Mouse (Mus musculus) small intestine, adult 2 months (tissue): ENCODE measurements around the gene Slc2a6.

Experiments used
- CTCF ChIP-seq: fragments of 200-500 bp; IDR thresholded peaks from 2 replicates; pipeline ENCODE4 v1.5.1; 2012; ENCODE audit warnings: low read depth, mild to moderate bottlenecking, control low read depth, inconsistent platforms, low read length, moderate library complexity, mixed read lengths; ENCODE audit not compliant: insufficient replicate concordance, insufficient read length; ENCODE audit errors: extremely low read depth
- POLR2A ChIP-seq: fragments of 200-500 bp; IDR thresholded peaks from 2 replicates; pipeline ENCODE4 v1.6.1; 2012; ENCODE audit warnings: low read depth, mild to moderate bottlenecking, control low read depth, inconsistent platforms, low read length, moderate library complexity

- TF ChIP-seq POLR2A = no peak
- TF ChIP-seq CTCF = no peak
These were observed 8.3 kb downstream of the Slc2a6 start for GRCm38 (mm10) chr2:27019530-27019929.
